Mouse (Mus musculus) CD4-positive, CD25-positive, alpha-beta regulatory T cell, adult 4 months (primary cell): ENCODE data around the gene Wrap73. TPM values are rescaled to one million over a fixed set of nuclear protein-coding genes. Genes with fewer than 3 reads are reported as not detected.

ENCODE experiments used
- ATAC-seq: one replicate; pipeline ENCODE4 v1.8.0; 2017
- polyA plus RNA-seq, 2 experiments: library from polyadenylated mRNA; unstranded; fragments of 100-300 nt; shearing (Covaris generic); gene quantifications; one replicate each; pipeline ENCODE4 v1.2.1; 2017

The Wrap73 gene
- polyA plus RNA-seq, 2 experiments from 2014 or later = 27.0 to 28.9 TPM

GRCm38 (mm10) chr4:154140213-154141008 lies 1.8 kb upstream of the Wrap73 start:
- peak; percentile 6 for ATAC-seq

GRCm38 (mm10) chr4:154141009-154141867 lies 934 bp upstream of the Wrap73 start:
- ATAC-seq = no peak

- no peak for ATAC-seq
Measured at GRCm38 (mm10) chr4:154144712-154145111, 2.5 kb downstream of the Wrap73 start.

- no peak for ATAC-seq
Measured at GRCm38 (mm10) chr4:154146342-154146741, 4.2 kb downstream of the Wrap73 start.

GRCm38 (mm10) chr4:154154104-154154503 lies 11.9 kb downstream of the Wrap73 start:
- no peak for ATAC-seq

- no peak for ATAC-seq
Measured at GRCm38 (mm10) chr4:154156050-154156449, 13.9 kb downstream of the Wrap73 start.

GRCm38 (mm10) chr4:154157970-154158662 lies 15.9 kb downstream of the Wrap73 start:
- ATAC-seq = no peak

- ATAC-seq = peak; percentile 45
Measured at GRCm38 (mm10) chr4:154159002-154159401, 16.8 kb downstream of the Wrap73 start.

- peak; percentile 1 for ATAC-seq
Measured at GRCm38 (mm10) chr4:154159961-154160537, 17.9 kb downstream of the Wrap73 start.

GRCm38 (mm10) chr4:154160538-154161390 lies 18.6 kb downstream of the Wrap73 start, which contains the start of gene Tprgl:
Gene Tprgl, minus strand, starts transcription at chr4:154160666.
- ATAC-seq = peak; percentile 94

- no peak for ATAC-seq
Measured at GRCm38 (mm10) chr4:154163296-154163695, 21.1 kb downstream of the Wrap73 start.

- no peak for ATAC-seq
Measured at GRCm38 (mm10) chr4:154167053-154167452, 24.9 kb downstream of the Wrap73 start.

- no peak for ATAC-seq
Measured at GRCm38 (mm10) chr4:154170021-154170420, 27.8 kb downstream of the Wrap73 start.

GRCm38 (mm10) chr4:154170506-154171150 lies 28.5 kb downstream of the Wrap73 start, which contains the start of gene Megf6:
Gene Megf6, plus strand, starts transcription at chr4:154170730.
- ATAC-seq = no peak

- ATAC-seq = no peak
Measured at GRCm38 (mm10) chr4:154171151-154171930, 29.2 kb downstream of the Wrap73 start.

GRCm38 (mm10) chr4:154171931-154172604 lies 29.9 kb downstream of the Wrap73 start:
- ATAC-seq = no peak

GRCm38 (mm10) chr4:154177257-154177656 lies 35.1 kb downstream of the Wrap73 start:
- ATAC-seq = no peak

- no peak for ATAC-seq
Measured at GRCm38 (mm10) chr4:154181001-154181400, 38.8 kb downstream of the Wrap73 start.

- no peak for ATAC-seq
Measured at GRCm38 (mm10) chr4:154183566-154183965, 41.4 kb downstream of the Wrap73 start.
